Mouse (Mus musculus): Measurements from ENCODE around the gene Piwil4. TPM values are rescaled to one million over a fixed set of nuclear protein-coding genes. Genes with fewer than 3 reads are reported as not detected.

The Piwil4 gene
- total and polyA plus RNA-seq, 3 experiments: 24.8 to 31.7 TPM; not detected in 1

DNA sequence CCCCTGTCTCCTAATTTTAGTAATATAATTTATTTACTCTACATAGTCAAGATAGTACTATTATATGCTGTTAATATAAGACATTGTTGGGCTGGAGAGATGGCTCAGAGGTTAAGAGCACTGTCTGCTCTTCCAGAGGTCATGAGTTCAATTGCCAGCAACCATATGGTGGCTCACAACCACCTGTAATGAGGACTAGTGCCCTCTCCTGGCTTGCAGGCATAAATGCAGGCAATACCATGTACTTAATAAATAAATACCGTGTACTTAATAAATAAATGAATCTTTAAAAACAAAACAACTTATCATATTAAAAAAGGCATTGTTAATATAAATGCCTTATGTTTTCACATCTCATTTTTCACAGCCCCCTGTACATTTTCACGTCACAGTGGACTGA is 86.5 kb downstream of the Piwil4 start:
- H3K79me2 ChIP-seq (ENCODE audit: control insufficient read depth, insufficient read depth, low read length, poor library complexity): no peaks in the 10 kb centered on the region
- H3K4me1 ChIP-seq (ENCODE audit: control insufficient read depth in 1 of 2, insufficient read depth in 2 of 2, low read length in 2 of 2): no peaks in the 10 kb centered on the region
- DNase-seq (ENCODE audit: low read depth, low spot score): peak; percentile 87
- no peaks in the 10 kb centered on the region for H3K9me3 ChIP-seq (replicated peaks; ENCODE audit: insufficient read depth, low read length)
- H3K36me3 ChIP-seq (ENCODE audit: control insufficient read depth in 1 of 2, insufficient read depth in 2 of 2, low read length in 2 of 2): no peaks in the 10 kb centered on the region
- peaks cover 7 to 25% of the 10 kb centered on the region in 2 experiments; a peak in 3 of 4 replicates for H3K27me3 ChIP-seq (ENCODE audit: control insufficient read depth in 1 of 2, insufficient read depth in 2 of 2, low read length in 2 of 2)
- H3K4me3 ChIP-seq (ENCODE audit: control insufficient read depth in 1 of 2, insufficient read depth in 1 of 2, low read depth in 2 of 2, low read length in 2 of 2): no peak overlapping the region
- no peak overlapping the region for H3K9ac ChIP-seq (ENCODE audit: control insufficient read depth, low read depth, low read length, poor library complexity, severe bottlenecking)
- H3K27ac ChIP-seq (ENCODE audit: control insufficient read depth, low read depth, low read length): no peak overlapping the region
- TF ChIP-seq RAD21 (IDR thresholded peaks at IDR 0.05; ENCODE audit: low read depth, low read length): peak; percentile 84
- TF ChIP-seq SIN3A (IDR thresholded peaks at IDR 0.05; ENCODE audit: low read length): peak; percentile 32; the same call in 1 of the 2 replicates
- peak; percentile 95 for TF ChIP-seq ZC3H11A (IDR thresholded peaks at IDR 0.05; ENCODE audit: low read depth, low read length)
- no peak for TF ChIP-seq ETS1 (IDR thresholded peaks at IDR 0.05; ENCODE audit: low read depth, low read length)
- TF ChIP-seq TCF12 (IDR thresholded peaks at IDR 0.05; ENCODE audit: low read depth, low read length): 0 out of 2 replicates have a peak, but pooled peaks have one; percentile 18
- TF ChIP-seq CTCF (IDR thresholded peaks at IDR 0.05 in 2 of 3, conservative IDR thresholded peaks at IDR 0.05 in 1 of 3; ENCODE audit: control insufficient read depth in 1 of 3, insufficient read depth in 1 of 3, low read depth in 2 of 3, low read length in 3 of 3, poor library complexity in 1 of 3, severe bottlenecking in 1 of 3): peak; percentile 72 to 89 (median 88)
- no peak for TF ChIP-seq ZNF384 (IDR thresholded peaks at IDR 0.05; ENCODE audit: low read depth, low read length)
- TF ChIP-seq SMC3 (IDR thresholded peaks at IDR 0.05; ENCODE audit: low read depth, low read length): peak; percentile 98
- TF ChIP-seq MYC (IDR thresholded peaks at IDR 0.05; ENCODE audit: low read depth, low read length): peak; percentile 80; the same call in 1 of the 2 replicates

- Histone ChIP-seq H3K9me3 (replicated peaks; ENCODE audit: insufficient read depth, low read length) (no peaks in the 10 kb centered on the region), H3K27ac (ENCODE audit: control insufficient read depth, low read depth, low read length) (no peak overlapping the region), H3K4me3 (ENCODE audit: control insufficient read depth in 1 of 2, insufficient read depth in 1 of 2, low read depth in 2 of 2, low read length in 2 of 2) (no peak overlapping the region), H3K79me2 (ENCODE audit: control insufficient read depth, insufficient read depth, low read length, poor library complexity) (no peaks in the 10 kb centered on the region), H3K9ac (ENCODE audit: control insufficient read depth, low read depth, low read length, poor library complexity, severe bottlenecking) (no peak overlapping the region), H3K27me3 (ENCODE audit: control insufficient read depth in 1 of 2, insufficient read depth in 2 of 2, low read length in 2 of 2) (peaks cover 11 to 34% of the 10 kb centered on the region in 2 experiments), H3K36me3 (ENCODE audit: control insufficient read depth in 1 of 2, insufficient read depth in 2 of 2, low read length in 2 of 2) (no peaks in the 10 kb centered on the region), H3K4me1 (ENCODE audit: control insufficient read depth in 1 of 2, insufficient read depth in 2 of 2, low read length in 2 of 2) (no peaks in the 10 kb centered on the region)
- TF ChIP-seq ZKSCAN1 (IDR thresholded peaks at IDR 0.05; ENCODE audit: low read depth, low read length): no peak
- no peak for TF ChIP-seq GABPA (IDR thresholded peaks at IDR 0.05; ENCODE audit: low read depth, low read length)
- no peak for TF ChIP-seq RAD21 (IDR thresholded peaks at IDR 0.05; ENCODE audit: low read depth, low read length)
- TF ChIP-seq JUND (IDR thresholded peaks at IDR 0.05; ENCODE audit: low read depth, low read length): no peak
- no peak for TF ChIP-seq BHLHE40 (IDR thresholded peaks at IDR 0.05; ENCODE audit: borderline replicate concordance, low read depth, low read length)
- TF ChIP-seq MYB (IDR thresholded peaks at IDR 0.05; ENCODE audit: low read depth, low read length): no peak
- no peak for TF ChIP-seq MAZ (IDR thresholded peaks at IDR 0.05; ENCODE audit: low read depth, low read length)
- no peak for TF ChIP-seq MXI1 (IDR thresholded peaks at IDR 0.05; ENCODE audit: low read depth, low read length)
- TF ChIP-seq TCF12 (IDR thresholded peaks at IDR 0.05; ENCODE audit: low read depth, low read length): no peak
- no peak for TF ChIP-seq USF1 (IDR thresholded peaks at IDR 0.05; ENCODE audit: low read depth, low read length)
- no peak for TF ChIP-seq ZNF384 (IDR thresholded peaks at IDR 0.05; ENCODE audit: low read depth, low read length)
- no peak for TF ChIP-seq POLR2A (IDR thresholded peaks at IDR 0.05; ENCODE audit: control insufficient read depth in 1 of 2, insufficient read depth in 1 of 2, low read depth in 1 of 2, low read length in 2 of 2, poor library complexity in 1 of 2)
- DNase-seq (ENCODE audit: low read depth, low spot score): no peak
Observed at GRCm38 (mm10) chr9:14652761-14653160, 87.8 kb downstream of the Piwil4 start.

All from MEL (cell line).